Mouse (Mus musculus): ENCODE data around the gene Inafm2.

The Inafm2 gene

DNA sequence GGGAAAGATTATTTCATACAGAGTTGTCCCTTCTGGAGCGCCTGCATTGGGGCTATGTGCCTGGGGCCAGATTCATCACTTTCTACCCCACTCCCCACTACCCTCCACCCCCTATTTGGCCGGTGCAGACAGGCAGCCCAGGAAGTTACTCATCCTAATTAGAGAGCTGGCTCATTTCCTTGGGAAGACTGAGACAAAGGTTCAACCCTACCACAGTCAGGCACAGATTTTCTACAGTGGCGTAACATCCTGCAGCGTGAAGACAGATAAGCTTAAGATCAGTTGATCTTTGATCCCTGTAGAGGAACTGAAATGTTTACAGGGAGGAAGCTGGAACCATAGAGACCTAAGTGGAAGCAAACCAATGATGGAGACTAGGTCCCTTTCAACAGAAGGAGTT, 36.7 kb downstream of the Inafm2 start:
- DNase-seq (ENCODE audit: low read depth): peak; percentile 17

DNA sequence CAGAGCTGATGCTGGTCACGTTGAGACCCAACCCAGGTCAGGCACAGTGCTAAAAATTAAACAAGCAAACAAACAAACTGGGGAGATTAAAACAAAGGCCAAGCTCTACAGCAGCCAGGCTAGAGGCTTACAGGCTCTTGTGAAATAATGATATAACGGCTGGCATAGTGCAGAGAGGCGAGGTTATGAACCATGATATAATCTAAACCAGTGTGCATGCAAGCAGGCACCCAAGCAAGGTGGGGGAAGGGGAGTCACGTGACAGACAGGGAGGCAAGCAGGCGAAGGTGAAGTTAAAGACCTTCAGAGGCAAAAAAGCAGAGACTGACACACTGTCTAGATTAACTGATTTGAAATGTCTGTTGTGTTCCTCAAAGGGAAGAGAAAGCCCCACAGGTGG, 37.5 kb downstream of the Inafm2 start:
- peak; percentile 43 for DNase-seq (ENCODE audit: low read depth)

DNA sequence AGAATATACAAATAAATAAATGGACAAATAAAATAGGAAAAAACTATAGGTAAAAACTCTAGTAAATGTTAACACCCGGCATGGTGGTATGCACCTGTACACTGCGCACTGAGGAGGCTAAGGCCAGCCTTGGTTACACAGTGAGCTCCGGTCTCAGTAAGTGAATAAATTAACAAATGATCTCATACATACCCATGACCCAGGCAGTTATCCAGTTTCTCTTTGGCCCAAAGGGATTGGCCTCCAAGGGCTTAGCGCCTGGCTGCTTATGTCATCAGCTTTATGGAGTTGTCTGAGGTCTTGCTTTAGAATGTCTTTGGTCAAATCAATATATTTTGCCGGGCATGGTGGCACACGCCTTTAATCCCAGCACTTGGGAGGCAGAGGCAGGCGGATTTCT, 38.1 kb downstream of the Inafm2 start:
- DNase-seq (ENCODE audit: low read depth): no peak

DNA sequence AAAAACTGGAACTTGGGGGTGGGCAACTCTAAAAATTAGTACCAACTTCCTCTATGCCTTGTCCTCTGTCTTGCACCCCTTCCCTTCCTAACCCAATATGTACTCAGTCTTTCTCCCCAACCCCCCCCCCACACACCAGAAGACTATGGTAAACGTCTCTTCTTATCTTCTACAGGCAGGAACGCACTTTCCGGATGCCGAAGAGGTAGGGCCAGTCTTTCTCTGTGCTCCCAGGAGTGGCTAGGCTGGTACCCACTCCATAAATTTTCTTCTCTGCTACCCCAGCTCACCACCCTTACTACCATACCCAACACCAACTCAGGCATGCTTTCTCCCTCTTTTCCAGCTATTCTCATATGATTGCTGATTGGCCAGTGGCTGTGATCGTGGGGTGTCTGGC, 41.0 kb downstream of the Inafm2 start:
- DNase-seq (ENCODE audit: low read depth): no peak

DNA sequence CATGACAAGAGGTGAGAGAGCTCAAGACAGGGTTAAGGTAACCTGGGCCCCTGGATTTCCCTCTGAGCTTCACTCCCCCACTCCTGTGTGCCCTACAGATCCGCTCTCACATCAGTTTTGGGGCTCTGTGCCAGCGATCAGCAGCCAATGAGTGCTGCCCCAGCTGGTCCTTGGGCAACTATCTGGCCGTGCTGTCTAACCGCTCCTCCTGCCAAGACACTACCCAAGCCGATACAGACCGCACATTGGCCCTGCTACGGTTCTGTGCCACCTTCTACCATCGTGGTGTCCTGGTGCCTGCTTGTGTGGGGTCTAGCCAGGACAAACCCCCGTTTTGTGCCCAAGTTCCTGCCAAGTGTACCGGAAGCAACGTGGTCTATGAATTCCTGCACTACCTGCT, 43.9 kb downstream of the Inafm2 start:
- DNase-seq (ENCODE audit: low read depth): no peak

DNA sequence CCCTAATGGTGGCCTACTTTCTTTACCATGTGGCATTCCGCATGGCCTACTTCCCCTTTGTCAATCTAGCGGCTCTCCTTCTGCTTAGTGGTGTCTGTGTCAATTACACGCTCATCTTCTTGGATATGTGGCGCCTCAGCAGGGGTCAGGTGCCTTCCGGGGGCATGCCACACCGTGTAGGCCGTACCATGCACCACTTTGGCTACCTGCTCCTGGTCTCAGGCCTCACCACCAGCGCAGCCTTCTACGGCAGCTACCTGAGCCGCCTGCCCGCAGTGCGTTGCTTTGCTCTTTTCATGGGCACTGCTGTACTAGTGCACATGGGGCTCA, 44.6 kb downstream of the Inafm2 start:
- DNase-seq (ENCODE audit: low read depth): no peak

DNA sequence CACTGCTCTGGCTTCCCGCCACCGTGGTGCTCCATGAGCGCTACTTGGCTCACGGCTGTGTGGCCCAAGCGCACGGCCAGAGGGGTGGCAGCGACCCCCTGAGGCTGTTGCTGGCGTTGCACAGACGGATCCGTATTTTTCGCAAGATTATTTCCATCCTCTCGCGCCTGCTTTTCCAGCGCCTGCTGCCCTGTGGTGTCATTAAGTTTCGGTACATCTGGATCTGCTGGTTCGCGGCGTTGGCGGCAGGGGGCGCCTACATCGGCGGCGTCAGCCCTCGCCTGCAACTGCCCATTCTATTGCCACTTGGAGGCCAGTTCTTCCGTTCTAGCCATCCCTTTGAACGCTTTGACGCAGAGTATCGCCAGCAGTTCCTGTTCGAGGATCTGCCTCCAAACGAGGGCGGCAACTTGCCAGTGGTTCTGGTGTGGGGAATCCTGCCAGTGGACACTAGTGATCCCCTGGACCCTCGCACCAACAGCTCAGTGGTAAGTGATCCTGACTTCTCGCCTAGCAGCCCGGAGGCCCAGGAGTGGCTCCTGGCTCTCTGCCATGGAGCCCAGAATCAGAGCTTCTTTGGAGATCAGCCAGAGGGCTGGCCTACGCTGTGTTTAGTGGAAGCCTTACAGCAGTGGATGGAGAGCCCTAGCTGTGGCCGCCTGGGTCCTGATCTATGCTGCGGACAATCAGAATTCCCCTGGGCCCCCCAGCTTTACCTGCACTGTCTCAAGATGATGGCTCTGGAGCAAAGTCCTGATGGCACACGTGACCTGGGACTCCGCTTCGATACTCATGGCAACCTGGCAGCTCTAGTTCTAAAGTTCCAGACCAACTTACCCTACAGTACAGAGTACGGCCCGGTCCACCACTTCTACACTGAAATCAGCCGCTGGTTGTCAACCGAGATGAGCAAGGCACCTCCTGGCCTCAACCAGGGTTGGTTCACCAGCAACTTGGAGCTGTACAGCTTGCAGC, 45.3 kb downstream of the Inafm2 start:
- DNase-seq (ENCODE audit: low read depth): peak; percentile 15

DNA sequence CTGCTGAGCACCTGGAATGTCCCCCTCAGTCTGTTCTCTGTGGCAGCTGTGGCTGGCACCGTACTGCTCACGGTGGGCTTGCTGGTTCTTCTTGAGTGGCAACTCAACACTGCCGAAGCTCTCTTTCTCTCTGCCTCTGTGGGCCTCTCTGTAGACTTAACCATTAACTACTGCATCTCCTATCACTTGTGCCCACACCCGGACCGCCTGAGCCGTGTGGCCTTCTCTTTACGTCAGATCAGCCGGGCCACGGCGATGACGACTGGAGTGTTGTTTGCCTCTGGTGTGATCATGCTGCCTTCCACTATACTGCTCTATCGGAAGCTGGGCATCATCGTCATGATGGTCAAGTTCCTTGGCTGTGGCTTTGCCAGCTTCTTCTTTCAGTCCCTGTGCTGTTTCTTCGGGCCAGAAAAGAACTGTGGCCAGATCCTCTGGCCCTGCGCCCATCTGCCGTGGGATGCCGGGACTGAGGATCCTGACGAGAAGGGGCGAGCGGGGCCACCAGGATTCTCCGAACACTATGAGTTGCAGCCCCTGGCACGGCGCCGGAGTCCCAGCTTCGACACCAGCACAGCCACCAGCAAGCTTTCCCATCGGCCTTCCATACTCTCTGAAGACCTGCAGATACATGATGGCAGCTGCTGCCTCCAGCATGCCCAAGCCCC, 46.2 kb downstream of the Inafm2 start:
- DNase-seq (ENCODE audit: low read depth): no peak

DNA sequence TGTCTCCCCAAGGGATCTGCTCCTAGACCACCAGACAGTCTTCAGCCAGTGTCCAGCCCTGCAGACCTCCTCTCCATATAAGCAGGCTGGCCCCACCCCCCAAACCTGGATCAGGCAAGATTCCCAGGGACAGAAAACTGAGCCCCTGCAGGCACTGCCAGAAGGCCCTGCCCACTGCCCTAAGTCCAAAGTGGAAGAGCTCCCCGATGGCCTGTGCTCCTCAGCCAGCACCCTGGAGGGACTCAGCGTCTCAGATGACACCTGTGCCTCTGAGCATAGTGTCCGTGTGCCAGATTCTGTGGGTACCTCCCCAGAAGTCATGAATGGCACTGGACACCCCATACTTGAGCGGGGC, 46.7 kb downstream of the Inafm2 start:
- no peak for DNase-seq (ENCODE audit: low read depth)

DNA sequence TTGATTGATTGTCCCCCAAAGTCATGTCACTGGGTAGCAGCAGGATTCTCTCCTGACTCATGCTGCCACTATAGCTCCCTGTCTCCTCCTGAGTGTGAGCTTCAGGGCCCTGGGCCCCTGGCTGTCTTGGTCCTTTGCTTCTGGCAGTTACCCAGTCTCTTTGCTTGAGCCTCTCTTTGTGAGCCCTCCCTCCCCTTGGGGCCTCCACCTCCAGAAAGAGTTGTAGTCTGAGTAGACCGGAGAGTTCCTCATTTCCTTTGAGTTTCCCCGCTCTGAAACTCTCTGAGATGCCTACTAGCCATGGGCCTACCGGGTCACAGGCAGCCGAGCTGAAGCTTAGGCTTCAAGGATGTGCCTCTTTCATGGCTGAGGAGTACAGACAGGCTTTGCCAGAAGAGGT, 48.1 kb downstream of the Inafm2 start:
- no peak for DNase-seq (ENCODE audit: low read depth)
